Mouse (Mus musculus) regulatory T cell (primary cell): ENCODE data around the gene Fbxl8.
"Not testable (repeated sequence)": the region's sequence is repeated elsewhere in the genome, so short reads cannot be mapped to it uniquely, and the experiment has no call there.

Experiments
- in situ Hi-C: fragments of 300-600 bp; cut with MboI, MseI; formaldehyde crosslinking; loops from one replicate; pipeline ENCODE4 v1.15.1; 2025; ENCODE audit warnings: high pct_unique_total_duplicates

The Fbxl8 gene

DNA sequence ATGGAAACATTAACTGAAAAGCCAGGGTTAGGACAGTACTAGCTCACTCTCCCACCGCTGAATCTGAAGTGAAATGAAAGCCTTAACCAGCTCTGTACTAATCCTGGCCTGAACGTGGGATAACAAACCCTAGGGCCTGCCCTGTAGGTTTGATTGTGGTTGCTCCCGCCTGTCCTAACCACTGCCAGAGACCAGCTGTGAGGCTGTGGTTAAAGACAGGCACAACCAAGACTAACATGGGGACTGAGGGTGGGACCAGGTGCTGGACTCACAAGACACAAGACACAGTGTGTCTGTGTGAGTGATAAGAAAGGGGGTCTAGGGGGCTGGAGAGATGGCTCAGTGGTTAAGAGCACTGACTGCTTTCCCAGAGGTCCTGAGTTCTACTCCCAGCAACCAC is 16.1 kb downstream of the Fbxl8 start:
- in situ Hi-C loops = no loop called here

DNA sequence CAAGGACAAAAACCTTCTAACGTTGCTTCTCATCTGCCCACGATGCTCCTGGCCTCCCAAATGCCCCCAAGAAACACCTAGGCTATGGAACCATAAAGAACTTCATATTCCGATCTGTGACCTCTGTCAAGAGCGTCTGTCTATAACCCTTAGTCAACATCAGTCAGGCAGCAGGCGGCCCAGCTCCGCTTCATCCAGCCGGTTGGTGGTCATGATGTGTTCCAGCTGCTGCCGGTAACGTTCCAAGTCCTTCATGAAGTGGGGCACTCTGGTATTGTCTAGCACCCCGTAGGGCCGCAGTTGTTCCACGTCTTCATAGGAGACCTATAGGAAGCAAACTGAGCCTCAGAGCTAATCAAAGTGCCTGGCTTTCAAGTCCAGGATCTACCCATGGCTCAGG is 17.4 kb downstream of the Fbxl8 start:
- in situ Hi-C loops = no loop called here

DNA sequence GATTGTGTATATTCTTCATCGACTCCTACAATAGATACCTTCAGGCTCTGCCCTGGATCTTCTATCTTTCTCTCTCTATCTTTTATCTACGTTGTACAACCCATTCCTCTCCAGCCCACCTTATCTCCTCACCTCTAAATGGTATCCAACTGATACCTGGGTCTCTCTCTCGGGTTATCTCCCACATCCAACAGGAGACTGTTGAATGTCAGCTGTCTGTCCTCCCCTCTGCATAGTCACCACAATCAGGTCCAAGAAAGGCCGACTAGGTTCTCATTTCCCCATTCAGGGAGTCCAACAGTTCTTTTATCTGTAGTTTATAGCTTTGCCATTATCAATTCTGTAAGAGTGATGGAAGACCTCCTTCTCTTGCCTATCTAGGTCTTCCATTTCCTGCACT is 17.8 kb downstream of the Fbxl8 start:
- in situ Hi-C loops = no loop called here

DNA sequence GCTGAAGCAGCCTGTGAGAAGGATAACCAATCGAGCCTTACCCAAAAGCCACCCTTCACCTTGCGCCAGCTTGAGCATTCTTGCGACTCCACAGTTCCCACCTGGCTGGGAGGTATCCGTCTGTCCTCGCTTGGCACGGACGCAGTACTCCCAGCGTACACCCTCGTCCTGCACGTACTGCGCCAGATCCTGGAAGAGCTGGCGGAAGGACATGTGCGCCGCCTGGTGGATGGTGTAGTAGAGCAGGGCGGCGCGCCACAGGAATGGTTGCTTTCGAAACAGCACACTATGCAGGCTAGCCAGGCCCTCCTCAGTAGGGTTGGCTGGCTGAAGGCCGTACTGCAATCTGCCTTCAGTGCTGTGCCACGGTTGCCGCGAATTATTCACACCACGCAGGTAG is 18.6 kb downstream of the Fbxl8 start:
- in situ Hi-C loops = no loop called here

DNA sequence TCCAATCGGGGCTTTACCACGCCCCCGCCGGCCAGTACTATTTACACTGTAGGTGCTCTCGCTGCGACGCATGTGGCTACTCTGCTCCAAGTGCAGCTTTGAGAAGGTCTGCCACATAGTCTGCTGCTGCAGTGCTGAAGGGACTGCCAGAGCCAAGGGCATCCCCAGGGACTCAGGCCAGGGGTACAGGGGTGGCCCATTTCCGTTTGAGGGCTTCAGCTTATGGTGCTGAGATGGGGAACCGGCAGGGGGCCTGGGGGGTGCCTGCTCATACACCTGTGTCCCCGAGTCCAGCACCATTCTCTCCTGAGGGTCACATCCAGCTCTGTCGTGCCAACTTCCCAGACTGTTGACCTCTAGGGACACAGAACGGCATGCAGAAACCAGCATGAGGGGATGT is 21.1 kb downstream of the Fbxl8 start:
- in situ Hi-C loops = no loop called here

DNA sequence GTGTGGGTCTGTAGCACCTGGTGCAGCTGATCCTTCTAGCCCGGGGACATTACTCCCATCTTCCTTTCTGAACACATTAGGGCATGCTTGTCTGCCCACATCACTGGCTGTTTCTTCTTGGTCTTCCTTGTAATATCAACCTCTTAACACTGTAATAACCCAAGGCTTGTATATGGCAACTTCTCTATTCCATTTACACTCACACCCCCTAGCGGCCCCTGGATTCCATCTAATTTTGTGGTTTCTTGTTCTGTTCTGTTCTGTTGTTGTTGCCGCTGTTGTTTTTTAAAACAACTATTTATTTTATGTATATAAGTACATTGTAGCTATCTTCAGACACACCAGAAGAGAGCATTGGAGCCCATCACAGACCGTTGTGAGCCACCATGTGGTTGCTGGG is 22.5 kb downstream of the Fbxl8 start:
- in situ Hi-C loops = no loop called here

DNA sequence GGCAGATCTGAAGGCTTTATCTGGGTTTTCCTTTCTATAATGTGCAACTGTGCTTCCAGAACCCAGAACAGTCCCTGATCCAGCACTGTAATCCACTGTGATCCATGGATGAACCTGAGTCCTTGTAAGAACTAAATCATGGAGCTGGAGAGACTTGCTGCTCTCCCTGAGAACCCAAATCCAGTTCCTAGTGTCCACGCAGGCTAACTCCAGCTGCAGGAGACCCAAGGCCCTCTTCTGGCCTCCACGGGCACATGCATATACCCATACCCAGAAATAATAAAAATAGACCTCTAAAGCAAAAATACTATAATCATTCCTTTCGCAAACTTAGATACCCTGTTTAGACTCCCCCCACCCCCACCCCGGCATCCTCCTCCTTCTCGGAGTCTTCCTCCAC is 23.8 kb downstream of the Fbxl8 start:
- in situ Hi-C loops = no loop called here

DNA sequence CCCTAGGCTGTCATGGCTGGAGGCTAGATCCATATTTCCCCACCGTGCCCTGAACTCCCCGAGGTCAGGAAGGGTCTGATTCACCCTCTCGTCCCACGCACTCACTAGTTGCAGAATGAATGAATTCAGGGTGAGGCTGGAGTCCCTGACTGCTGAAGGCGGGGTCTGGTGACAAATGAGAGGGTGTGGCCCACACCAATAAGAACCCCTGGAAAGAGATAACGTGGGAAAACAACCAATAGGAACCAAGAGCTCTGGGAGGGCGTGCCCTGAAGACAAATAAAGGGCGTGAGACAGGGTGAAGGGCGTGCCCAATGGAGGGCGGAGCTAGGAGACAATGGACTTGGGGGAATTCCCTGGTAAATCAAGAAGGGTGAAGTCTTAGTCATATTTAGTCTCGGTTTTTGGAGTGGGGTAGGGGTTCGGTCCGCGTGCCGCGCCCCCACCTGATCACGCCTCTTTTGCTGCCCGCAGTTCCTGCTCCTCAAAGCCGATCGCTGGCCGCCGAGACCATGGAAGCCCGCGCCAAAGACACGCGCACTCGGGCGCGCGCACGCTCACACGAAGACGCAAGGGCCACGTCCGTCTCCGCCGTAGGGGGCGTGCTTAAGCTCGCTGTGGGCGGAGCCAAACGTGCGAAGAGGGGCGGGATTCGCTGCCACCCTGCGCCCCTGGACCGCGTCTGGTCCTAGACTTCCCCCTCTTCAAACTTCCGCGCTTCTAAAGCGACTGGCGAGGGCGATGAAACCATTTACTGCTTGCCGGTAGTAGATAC is 24.7 kb downstream of the Fbxl8 start:
- in situ Hi-C loops = no loop called here

DNA sequence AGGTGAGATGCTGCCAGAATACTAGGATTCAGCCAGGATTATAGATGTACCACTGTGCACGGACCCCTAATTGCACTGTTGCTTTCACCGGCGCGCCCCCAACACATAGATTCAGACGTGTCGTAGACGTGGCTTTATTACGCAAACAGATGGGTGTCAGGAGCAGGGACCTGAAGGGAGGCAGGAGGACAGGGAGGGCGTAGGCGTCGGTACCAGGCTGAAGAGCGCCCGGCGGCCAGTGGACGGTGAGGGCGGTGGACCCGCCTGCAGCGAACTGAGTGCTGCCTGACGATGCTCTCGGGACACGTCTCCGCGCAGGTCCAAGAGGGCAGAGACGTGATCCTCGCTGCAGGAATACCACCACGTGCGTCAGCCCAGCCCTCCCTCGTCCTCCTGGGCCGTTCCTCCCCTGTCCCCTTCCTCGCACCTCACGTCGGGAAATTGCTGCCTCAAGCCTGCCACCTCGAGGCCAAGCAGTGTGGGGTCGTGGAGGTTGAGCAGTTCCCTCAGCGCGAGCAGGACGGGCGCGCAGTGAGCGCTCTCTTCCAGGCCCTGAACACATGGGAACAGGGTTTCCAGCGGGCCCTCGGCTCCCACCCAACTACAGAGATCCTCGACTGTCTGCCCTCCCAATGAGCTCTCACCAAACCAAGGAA is 25.5 kb downstream of the Fbxl8 start, which contains the start of gene 4931428F04Rik:
TSS of gene 4931428F04Rik (minus strand) at position 60 of the 656 bp plus-strand sequence.
- in situ Hi-C loops = no loop called here

DNA sequence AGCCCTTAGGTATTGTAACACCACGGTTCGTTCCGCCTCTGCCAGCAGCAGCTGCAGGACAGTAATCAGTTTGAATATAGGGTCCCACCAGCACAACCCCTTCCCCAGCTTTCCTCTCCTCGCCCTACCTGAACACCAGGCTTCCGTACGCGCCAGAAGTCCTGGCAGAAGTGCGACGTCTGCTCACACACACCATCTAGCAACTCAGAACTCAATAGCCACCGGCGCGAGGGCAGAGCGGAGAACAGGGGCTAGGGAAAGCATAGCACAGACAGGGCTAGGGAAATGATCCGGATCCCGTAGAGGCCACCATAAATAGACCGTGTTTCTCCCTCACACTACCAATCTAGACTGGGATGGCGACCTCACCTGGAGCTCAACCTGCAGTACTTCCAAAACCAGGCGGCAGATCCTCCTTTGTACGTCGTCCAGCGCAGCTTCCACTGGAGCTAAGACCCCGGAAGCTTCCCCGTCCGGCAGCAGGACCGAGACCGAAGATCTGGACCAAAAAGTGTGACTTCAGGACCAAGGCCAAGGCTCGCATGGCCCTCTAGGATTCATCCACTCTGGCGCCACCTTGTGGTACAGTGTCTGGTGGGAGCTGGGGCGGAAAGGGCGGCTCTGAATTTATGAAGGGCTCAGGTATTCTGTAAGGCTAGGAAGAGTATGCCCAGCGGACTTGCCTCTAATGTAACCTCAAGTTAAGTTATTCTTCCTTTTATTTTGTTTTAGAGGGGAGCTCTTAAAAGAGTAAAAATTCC is 26.3 kb downstream of the Fbxl8 start:
- in situ Hi-C loops = no loop called here

DNA sequence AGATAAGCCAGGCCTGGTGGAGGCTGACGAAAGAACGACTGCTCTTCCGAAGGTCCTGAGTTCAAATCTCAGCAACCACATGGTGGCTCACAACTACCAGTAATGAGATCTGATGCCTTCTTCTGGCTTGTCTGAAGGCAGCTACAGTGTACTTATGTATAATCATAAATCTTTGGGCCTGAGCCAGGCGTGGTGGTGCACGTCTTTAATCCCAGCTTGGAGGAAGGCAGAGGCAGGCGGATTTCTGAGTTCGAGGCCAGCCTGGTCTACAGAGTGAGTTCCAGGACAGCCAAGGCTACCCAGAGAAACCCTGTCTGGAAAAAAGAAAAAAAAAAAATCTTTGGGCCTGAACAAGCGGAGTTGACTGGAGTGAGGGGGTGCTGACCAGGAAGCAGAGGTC is 26.9 kb downstream of the Fbxl8 start:
- in situ Hi-C loops = not testable (repeated sequence)

DNA sequence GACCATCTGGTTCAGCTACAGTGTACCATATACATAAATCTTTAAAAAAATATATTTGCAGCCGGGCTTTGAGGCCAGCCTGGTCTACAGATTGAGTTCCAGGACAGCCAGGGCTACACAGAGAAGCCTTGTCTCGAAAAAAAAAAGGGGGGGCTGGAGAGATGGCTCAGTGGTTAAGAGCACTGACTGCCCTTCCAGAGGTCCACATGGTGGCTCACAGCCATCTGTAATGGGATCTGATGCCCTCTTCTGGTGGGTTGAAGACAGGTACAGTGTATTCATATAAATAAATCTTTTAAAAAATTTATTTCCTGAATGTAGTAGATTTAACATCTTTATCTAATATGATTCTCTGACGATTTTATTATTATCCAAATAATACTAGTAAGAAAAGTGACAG is 27.4 kb downstream of the Fbxl8 start:
- in situ Hi-C loops = not testable (repeated sequence)

DNA sequence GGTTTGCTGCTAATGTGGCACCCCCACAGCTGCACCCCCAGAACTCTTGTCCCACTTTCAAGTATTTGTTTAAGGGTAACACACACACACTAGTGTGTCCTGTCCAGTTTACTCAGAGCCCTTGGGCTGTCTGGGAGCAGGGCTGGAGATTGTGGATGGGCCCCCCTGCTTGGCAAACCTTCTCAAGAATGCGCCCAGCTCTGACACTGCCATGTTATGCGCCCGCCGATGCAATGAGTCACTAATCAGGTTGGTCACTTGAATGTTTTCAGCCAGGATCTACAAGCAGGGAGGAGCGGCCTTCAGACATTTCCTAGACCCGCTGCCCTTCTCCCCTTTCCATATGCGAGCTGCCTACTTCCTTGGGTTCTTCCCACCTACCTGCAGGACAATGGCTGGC is 28.0 kb downstream of the Fbxl8 start:
- in situ Hi-C loops = no loop called here

DNA sequence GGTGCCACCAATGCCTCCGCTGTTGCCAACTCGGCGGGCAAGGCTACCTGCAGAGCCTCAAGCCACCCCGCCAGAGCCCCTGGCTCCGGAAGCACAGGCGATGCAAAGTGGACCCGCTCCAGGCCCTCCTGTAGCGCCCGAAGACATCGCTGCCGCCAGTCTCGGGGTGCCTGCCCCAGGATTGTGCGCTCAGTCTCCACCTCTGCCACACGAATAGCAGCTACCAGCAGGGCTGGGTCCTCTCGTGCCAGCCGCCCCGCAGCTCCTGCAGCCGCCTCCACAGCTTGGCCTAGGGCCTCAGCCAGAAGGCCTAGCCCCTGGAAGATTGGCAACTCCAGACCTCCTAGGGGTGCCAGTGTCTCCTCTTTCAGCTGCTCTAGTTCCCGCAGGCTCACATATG is 29.0 kb downstream of the Fbxl8 start:
- in situ Hi-C loops = no loop called here

DNA sequence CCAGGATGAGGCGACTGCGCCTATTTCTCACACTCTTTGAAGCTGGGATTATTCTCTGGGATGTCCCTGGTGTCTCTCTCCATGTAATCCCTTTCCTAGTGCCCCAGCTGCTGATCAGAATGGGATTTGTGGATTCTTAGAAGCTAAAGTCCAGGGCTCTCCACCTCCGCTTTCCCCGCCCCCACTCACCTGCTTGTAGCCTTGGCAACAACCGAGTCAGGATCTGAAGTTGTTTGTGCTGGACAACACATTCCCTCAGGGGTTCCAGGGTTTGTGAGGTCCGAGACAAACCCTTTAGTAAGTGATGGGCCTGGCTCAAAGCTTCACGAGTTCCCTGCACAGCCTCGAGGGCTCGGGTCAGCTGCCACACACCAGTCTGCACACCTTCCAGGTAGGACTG is 30.3 kb downstream of the Fbxl8 start:
- in situ Hi-C loops = no loop called here

DNA sequence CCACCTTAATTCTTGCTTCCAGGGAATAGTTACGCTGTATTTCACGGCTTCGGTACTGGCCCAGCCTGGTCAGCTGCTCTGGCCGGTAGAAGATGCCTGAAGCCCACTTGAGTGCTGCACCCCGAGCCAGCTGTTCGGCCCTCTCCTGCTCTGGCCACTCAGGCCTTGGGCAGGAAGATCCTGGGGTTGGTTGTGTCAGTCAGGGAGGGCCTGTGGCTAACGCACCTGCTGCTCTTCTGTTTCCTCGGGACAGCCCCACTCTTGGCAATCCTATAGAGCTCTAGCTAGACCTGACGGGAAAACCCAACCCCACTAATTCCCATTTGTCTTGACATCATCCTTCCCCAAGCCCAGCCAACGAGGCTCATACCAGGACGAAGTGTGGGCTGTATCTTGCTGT is 30.8 kb downstream of the Fbxl8 start:
- in situ Hi-C loops = no loop called here

DNA sequence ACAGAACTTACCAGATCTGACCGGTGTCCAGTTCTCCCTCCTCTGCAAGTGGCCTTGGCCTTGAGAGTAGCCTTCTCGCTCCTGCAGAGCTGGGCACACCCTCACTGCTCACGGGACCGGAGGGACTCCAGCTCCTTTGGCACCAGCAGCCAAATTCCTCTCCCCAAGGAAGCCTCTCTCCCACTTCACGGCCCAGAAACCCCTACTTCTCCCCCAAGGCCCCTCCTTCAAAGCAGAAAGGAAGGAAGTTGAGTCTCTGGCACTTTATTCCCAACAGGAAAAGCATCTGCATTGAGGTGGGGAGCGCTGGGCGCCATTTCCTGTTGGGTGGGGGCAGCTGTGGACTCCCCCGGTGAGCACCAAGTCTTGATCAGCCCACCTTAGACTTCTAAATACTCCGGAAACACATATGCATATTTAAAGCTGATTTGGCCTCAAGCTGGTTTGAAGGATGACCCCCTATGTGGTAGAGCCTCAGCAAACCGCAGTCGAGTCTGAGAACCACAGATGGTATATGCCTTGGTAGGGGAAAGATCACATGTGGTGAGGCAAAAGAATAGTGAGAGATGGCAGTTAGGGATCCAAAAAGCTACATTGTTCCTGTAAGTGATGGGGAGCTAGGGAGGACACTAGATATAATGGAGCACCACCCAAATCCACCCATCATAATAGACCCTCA is 31.6 kb downstream of the Fbxl8 start, which contains the start of gene Exoc3l:
TSS of gene Exoc3l (minus strand) at position 207 of the 679 bp plus-strand sequence.
- in situ Hi-C loops = no loop called here

DNA sequence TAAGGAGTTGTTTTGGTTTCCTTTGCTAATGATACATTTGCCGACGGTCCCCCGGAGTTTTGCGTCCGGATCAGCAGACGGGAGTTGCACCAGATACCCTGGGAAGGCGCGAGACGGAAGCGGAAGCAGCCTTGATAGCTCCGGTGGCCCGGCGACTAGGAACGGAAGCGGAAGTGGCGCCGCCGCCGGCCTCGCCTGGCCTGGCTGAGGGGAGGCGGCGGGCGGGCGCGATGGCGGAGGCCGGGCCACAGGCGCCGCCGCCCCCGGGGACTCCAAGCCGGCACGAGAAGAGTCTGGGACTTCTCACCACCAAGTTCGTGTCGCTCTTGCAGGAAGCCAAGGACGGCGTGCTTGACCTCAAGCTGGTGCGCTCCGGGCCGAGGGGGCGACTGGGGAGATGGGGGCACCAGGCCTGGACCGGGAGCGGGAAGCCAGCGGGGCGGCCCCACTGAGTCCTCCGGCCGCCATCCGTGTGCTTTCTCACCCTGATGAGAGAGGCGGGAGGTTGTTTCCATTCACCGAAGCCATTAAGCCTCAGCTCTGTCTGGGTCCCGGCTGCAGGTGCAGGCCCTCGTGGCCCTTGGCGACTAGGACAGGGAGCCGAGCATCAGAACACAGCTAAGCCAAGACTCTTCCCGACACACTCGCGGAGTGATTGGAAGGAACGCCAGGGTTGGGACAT is 33.2 kb downstream of the Fbxl8 start, which contains the start of gene E2f4:
TSS of gene E2f4 (plus strand) at position 153 of the 682 bp plus-strand sequence.
- in situ Hi-C loops = no loop called here

DNA sequence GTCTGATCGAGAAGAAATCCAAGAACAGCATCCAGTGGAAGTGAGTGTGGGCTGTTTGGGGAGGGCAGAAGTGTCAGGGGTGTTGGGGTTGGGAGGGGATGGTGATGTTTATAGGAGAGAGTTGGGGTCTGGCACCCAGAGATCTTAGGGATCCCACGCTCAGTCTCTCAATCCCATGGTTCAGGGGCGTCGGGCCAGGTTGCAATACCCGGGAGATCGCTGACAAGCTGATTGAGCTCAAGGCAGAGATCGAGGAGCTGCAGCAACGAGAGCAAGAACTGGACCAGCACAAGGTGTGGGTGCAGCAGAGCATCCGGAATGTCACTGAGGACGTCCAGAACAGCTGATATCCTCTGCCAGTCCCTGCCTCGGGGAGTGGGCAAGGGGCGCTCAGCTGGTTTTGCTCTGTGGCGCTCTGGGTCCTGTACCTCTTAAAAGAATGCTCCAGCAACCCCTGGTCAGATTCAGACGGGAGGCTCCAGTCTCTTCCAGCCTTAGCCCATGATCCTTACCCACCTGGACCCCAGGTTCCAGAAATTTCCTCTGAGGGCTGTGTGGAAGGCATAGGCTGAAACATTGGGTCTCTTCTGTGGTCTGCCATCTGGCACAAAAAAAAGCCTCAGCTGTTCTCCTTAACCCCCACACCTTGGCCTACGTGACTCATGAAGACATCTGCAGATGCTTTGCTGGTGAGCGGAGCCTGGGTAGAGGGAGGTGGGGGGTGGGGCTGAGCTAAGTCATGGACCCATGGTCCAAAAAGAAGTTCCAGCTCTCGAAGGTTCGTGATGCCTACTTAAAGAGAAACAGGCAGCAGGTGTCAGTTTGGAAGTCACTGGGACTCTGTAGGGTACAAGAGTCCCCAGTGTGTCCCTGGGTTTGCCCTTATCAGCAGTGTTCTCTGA is 34.2 kb downstream of the Fbxl8 start:
- in situ Hi-C loops = no loop called here

DNA sequence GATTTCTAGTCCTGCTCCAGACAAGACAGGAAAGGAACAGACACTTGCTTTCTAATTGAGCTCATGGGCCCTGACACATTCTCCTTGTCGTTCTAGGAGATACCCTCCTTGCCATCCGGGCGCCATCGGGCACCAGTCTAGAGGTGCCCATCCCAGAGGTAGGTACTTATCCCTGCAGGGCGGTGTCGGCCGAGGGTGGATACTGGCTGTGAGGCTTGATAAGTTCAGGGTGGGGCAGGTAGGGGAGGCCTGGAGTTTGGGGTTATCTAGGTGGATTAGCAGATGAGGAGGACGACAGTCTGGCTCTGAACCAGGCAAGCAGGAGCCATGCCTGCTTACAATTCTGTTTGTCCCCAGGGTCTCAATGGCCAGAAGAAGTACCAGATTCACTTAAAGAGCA is 35.5 kb downstream of the Fbxl8 start:
- in situ Hi-C loops = no loop called here
